Mouse (Mus musculus): Measurements from ENCODE around the gene Lbx2.
A peak's percentile ranks its signal among the peaks of the same experiment; 100 is the strongest.

Lbx2 gene

GRCm38 (mm10) chr6:83053136-83053960 is 32.8 kb upstream of the Lbx2 start:
- H3K36me3 ChIP-seq (ENCODE audit: insufficient read depth, low read length), result peaks cover 45% of the 10 kb centered on the region
- H3K4me1 ChIP-seq (replicated peaks; ENCODE audit: low read depth, low read length), result peaks cover 61% of the 10 kb centered on the region
- H3K27me3 ChIP-seq (ENCODE audit: insufficient read depth, low read length), result peaks cover 10% of the 10 kb centered on the region
- no peaks in the 10 kb centered on the region for H3K9me3 ChIP-seq (ENCODE audit: low read length)
- TF ChIP-seq NANOG (IDR thresholded peaks at IDR 0.05; ENCODE audit: borderline replicate concordance, low read length) (no peak), POU5F1 (IDR thresholded peaks at IDR 0.05; ENCODE audit: borderline replicate concordance, low read length) (no peak), CTCF (conservative IDR thresholded peaks at IDR 0.05; ENCODE audit: low read length) (no peak)
- peak overlapping the region; percentile 99 for H3K4me3 ChIP-seq (replicated peaks; ENCODE audit: low read length)

GRCm38 (mm10) chr6:83054074-83054851 is 31.9 kb upstream of the Lbx2 start, which contains the start of gene Aup1:
TSS of gene Aup1 (plus strand) at chr6:83054521.
- Histone ChIP-seq H3K4me3 (replicated peaks; ENCODE audit: low read length) (peak within 1 kb of the TSS; percentile 99), H3K9me3 (ENCODE audit: low read length) (no peaks in the 10 kb centered on the region)
- TF ChIP-seq POU5F1 (IDR thresholded peaks at IDR 0.05; ENCODE audit: borderline replicate concordance, low read length) (no peak), NANOG (IDR thresholded peaks at IDR 0.05; ENCODE audit: borderline replicate concordance, low read length) (no peak), CTCF (conservative IDR thresholded peaks at IDR 0.05; ENCODE audit: low read length) (no peak)

GRCm38 (mm10) chr6:83054871-83055431 is 31.2 kb upstream of the Lbx2 start, which contains the start of gene Htra2:
TSS of gene Htra2 (minus strand) at chr6:83055273.
- TF ChIP-seq CTCF (conservative IDR thresholded peaks at IDR 0.05; ENCODE audit: low read length) (no peak), NANOG (IDR thresholded peaks at IDR 0.05; ENCODE audit: borderline replicate concordance, low read length) (no peak), POU5F1 (IDR thresholded peaks at IDR 0.05; ENCODE audit: borderline replicate concordance, low read length) (no peak)

More at GRCm38 (mm10) chr6:83054074-83054851, 31.9 kb upstream of the Lbx2 start, which contains the start of gene Aup1:
- H3K4me1 ChIP-seq (replicated peaks; ENCODE audit: low read depth, low read length), result peaks cover 61% of the 10 kb centered on the region
- H3K36me3 ChIP-seq (ENCODE audit: insufficient read depth, low read length), result peaks cover 45% of the 10 kb centered on the region
- peaks cover 1% of the 10 kb centered on the region; the same call in 1 of the 2 replicates for H3K27me3 ChIP-seq (ENCODE audit: insufficient read depth, low read length)

GRCm38 (mm10) chr6:83057790-83058189 is 28.4 kb upstream of the Lbx2 start, which contains the start of gene Dqx1:
TSS of gene Dqx1 (plus strand) at chr6:83057844.
- peak within 1 kb of the TSS; percentile 43 for H3K4me3 ChIP-seq (replicated peaks; ENCODE audit: low read length)
- TF ChIP-seq CTCF (conservative IDR thresholded peaks at IDR 0.05; ENCODE audit: low read length) (no peak), NANOG (IDR thresholded peaks at IDR 0.05; ENCODE audit: borderline replicate concordance, low read length) (no peak), POU5F1 (IDR thresholded peaks at IDR 0.05; ENCODE audit: borderline replicate concordance, low read length) (no peak)
- H3K27me3 ChIP-seq (ENCODE audit: insufficient read depth, low read length), result peaks cover 16% of the 10 kb centered on the region
- peaks cover 22% of the 10 kb centered on the region for H3K36me3 ChIP-seq (ENCODE audit: insufficient read depth, low read length)
- no peaks in the 10 kb centered on the region for H3K9me3 ChIP-seq (ENCODE audit: low read length)
- peaks cover 47% of the 10 kb centered on the region for H3K4me1 ChIP-seq (replicated peaks; ENCODE audit: low read depth, low read length)

More at GRCm38 (mm10) chr6:83054871-83055431, 31.2 kb upstream of the Lbx2 start, which contains the start of gene Htra2:
- Histone ChIP-seq H3K27me3 (ENCODE audit: insufficient read depth, low read length) (peaks cover 2% of the 10 kb centered on the region; the same call in 1 of the 2 replicates), H3K4me1 (replicated peaks; ENCODE audit: low read depth, low read length) (peaks cover 54% of the 10 kb centered on the region), H3K9me3 (ENCODE audit: low read length) (no peaks in the 10 kb centered on the region), H3K36me3 (ENCODE audit: insufficient read depth, low read length) (peaks cover 45% of the 10 kb centered on the region), H3K4me3 (replicated peaks; ENCODE audit: low read length) (peak within 1 kb of the TSS; percentile 99)

GRCm38 (mm10) chr6:83058725-83059124 is 27.4 kb upstream of the Lbx2 start:
- H3K4me3 ChIP-seq (replicated peaks; ENCODE audit: low read length), result peak overlapping the region; percentile 43
- no peak for TF ChIP-seq CTCF (conservative IDR thresholded peaks at IDR 0.05; ENCODE audit: low read length)
- no peaks in the 10 kb centered on the region for H3K9me3 ChIP-seq (ENCODE audit: low read length)
- peaks cover 25% of the 10 kb centered on the region for H3K27me3 ChIP-seq (ENCODE audit: insufficient read depth, low read length)
- peaks cover 22% of the 10 kb centered on the region for H3K36me3 ChIP-seq (ENCODE audit: insufficient read depth, low read length)
- peaks cover 38% of the 10 kb centered on the region for H3K4me1 ChIP-seq (replicated peaks; ENCODE audit: low read depth, low read length)

GRCm38 (mm10) chr6:83065995-83066394 is 20.2 kb upstream of the Lbx2 start:
- Histone ChIP-seq H3K36me3 (ENCODE audit: insufficient read depth, low read length) (no peaks in the 10 kb centered on the region), H3K4me3 (replicated peaks; ENCODE audit: low read length) (peak overlapping the region; percentile 3; the same call in 1 of the 2 replicates), H3K4me1 (replicated peaks; ENCODE audit: low read depth, low read length) (peaks cover 53% of the 10 kb centered on the region), H3K27me3 (ENCODE audit: insufficient read depth, low read length) (peaks cover 94% of the 10 kb centered on the region), H3K9me3 (ENCODE audit: low read length) (no peaks in the 10 kb centered on the region)
- no peak for TF ChIP-seq POU5F1 (IDR thresholded peaks at IDR 0.05; ENCODE audit: borderline replicate concordance, low read length)
- TF ChIP-seq NANOG (IDR thresholded peaks at IDR 0.05; ENCODE audit: borderline replicate concordance, low read length), result no peak
- no peak for TF ChIP-seq CTCF (conservative IDR thresholded peaks at IDR 0.05; ENCODE audit: low read length)

- Histone ChIP-seq H3K36me3 (ENCODE audit: insufficient read depth, low read length) (no peaks in the 10 kb centered on the region), H3K4me3 (replicated peaks; ENCODE audit: low read length) (peak overlapping the region; percentile 3; the same call in 1 of the 2 replicates), H3K9me3 (ENCODE audit: low read length) (no peaks in the 10 kb centered on the region), H3K27me3 (ENCODE audit: insufficient read depth, low read length) (peaks cover 98% of the 10 kb centered on the region), H3K4me1 (replicated peaks; ENCODE audit: low read depth, low read length) (peaks cover 58% of the 10 kb centered on the region)
- TF ChIP-seq POU5F1 (IDR thresholded peaks at IDR 0.05; ENCODE audit: borderline replicate concordance, low read length) (no peak), NANOG (IDR thresholded peaks at IDR 0.05; ENCODE audit: borderline replicate concordance, low read length) (no peak), CTCF (conservative IDR thresholded peaks at IDR 0.05; ENCODE audit: low read length) (no peak)
Observed at GRCm38 (mm10) chr6:83066441-83066840, 19.7 kb upstream of the Lbx2 start.

- TF ChIP-seq POU5F1 (IDR thresholded peaks at IDR 0.05; ENCODE audit: borderline replicate concordance, low read length), result no peak
- TF ChIP-seq NANOG (IDR thresholded peaks at IDR 0.05; ENCODE audit: borderline replicate concordance, low read length), result no peak
- no peak for TF ChIP-seq CTCF (conservative IDR thresholded peaks at IDR 0.05; ENCODE audit: low read length)
- peaks cover 97% of the 10 kb centered on the region for H3K27me3 ChIP-seq (ENCODE audit: insufficient read depth, low read length)
- peaks cover 68% of the 10 kb centered on the region for H3K4me1 ChIP-seq (replicated peaks; ENCODE audit: low read depth, low read length)
- H3K4me3 ChIP-seq (replicated peaks; ENCODE audit: low read length), result peak overlapping the region; percentile 70
- H3K36me3 ChIP-seq (ENCODE audit: insufficient read depth, low read length), result no peaks in the 10 kb centered on the region
- no peaks in the 10 kb centered on the region for H3K9me3 ChIP-seq (ENCODE audit: low read length)
Observed at GRCm38 (mm10) chr6:83068221-83068620, 17.9 kb upstream of the Lbx2 start.
